Mouse (Mus musculus) ES-Bruce4 (cell line): Measurements from ENCODE around the gene Cntnap2. TPM values are rescaled to one million over a fixed set of nuclear protein-coding genes. Genes with fewer than 3 reads are reported as not detected.

ENCODE experiments used
- H3K27ac ChIP-seq: 2 replicates; pipeline ENCODE4 v1.5.1; 2012; ENCODE audit warnings: low read length, inconsistent platforms; ENCODE audit not compliant: insufficient read depth
- H3K27me3 ChIP-seq: 2 replicates; pipeline ENCODE4 v1.6.1; 2012; ENCODE audit warnings: mild to moderate bottlenecking, low read length, inconsistent platforms; ENCODE audit not compliant: control insufficient read depth, poor library complexity, insufficient read depth, severe bottlenecking
- H3K36me3 ChIP-seq: 2 replicates; pipeline ENCODE4 v1.6.1; 2012; ENCODE audit warnings: inconsistent platforms, mild to moderate bottlenecking, low read length, moderate library complexity; ENCODE audit not compliant: control insufficient read depth, poor library complexity, insufficient read depth, severe bottlenecking
- H3K4me1 ChIP-seq: one replicate; pipeline ENCODE4 v1.8.1; 2011; ENCODE audit warnings: low read length; ENCODE audit not compliant: control insufficient read depth, insufficient read depth
- H3K4me3 ChIP-seq: 2 replicates; pipeline ENCODE4 v1.5.1; 2011; ENCODE audit warnings: low read depth, mild to moderate bottlenecking, low read length
- H3K9ac ChIP-seq: 2 replicates; pipeline ENCODE4 v1.6.1; 2012; ENCODE audit warnings: low read depth, mild to moderate bottlenecking, inconsistent platforms; ENCODE audit not compliant: poor library complexity, severe bottlenecking
- H3K9me3 ChIP-seq: replicated peaks from 2 replicates; pipeline ENCODE4 v1.6.1; 2012; ENCODE audit warnings: mild to moderate bottlenecking, low read length, inconsistent platforms; ENCODE audit not compliant: control insufficient read depth, poor library complexity, insufficient read depth, severe bottlenecking
- CTCF ChIP-seq: IDR thresholded peaks from one replicate; pipeline ENCODE4 v1.8.1; 2011; ENCODE audit warnings: low read depth, low read length
- EP300 ChIP-seq: IDR thresholded peaks from 2 replicates; pipeline ENCODE4 v1.6.1; 2011; ENCODE audit warnings: low read depth, low read length; ENCODE audit not compliant: insufficient read depth
- POLR2A ChIP-seq: IDR thresholded peaks from one replicate; pipeline ENCODE4 v1.8.1; 2011; ENCODE audit warnings: low read length; ENCODE audit not compliant: insufficient read depth
- polyA plus RNA-seq: library from polyadenylated mRNA; stranded (reverse); fragments of >200 nt; gene quantifications from 2 replicates; pipeline ENCODE4 v1.2.4, GENCODE M21; 2011; ENCODE audit warnings: low read depth; ENCODE audit not compliant: missing spikeins, insufficient read depth, insufficient read length

The Cntnap2 gene
- polyA plus RNA-seq, 1 experiment = 4.8 TPM

DNA sequence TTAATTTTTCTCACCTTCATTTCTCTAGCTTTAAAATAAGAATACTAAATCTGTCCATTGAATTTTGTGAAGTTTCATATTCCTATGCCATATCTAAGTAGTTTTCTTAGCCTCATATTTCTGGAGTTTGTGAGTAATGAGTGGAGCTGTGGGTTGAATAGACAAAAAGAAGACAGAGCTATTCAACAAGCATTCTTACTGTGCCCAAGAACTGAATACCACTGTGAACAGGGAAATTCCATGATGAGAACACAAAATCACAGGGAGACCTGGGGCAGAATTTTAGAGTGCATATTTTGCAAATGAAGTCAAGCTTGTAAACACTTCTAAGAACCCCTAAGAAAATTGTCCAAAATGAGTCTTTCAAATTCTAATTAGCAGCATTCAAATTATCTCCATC is 1715.4 kb downstream of the Cntnap2 start:
- no peaks in the 10 kb centered on the region for H3K36me3 ChIP-seq
- H3K9me3 ChIP-seq = no peaks in the 10 kb centered on the region
- no peak overlapping the region for H3K27ac ChIP-seq
- H3K9ac ChIP-seq = no peak overlapping the region
- H3K4me1 ChIP-seq = no peaks in the 10 kb centered on the region
- no peak overlapping the region for H3K4me3 ChIP-seq
- H3K27me3 ChIP-seq = no peaks in the 10 kb centered on the region
- TF ChIP-seq POLR2A = no peak
- TF ChIP-seq CTCF = no peak
- TF ChIP-seq EP300 = no peak

GRCm38 (mm10) chr6:46802264-46803110 is 1743.3 kb downstream of the Cntnap2 start:
- no peaks in the 10 kb centered on the region for H3K27me3 ChIP-seq
- H3K9ac ChIP-seq = no peak overlapping the region
- H3K4me1 ChIP-seq = no peaks in the 10 kb centered on the region
- no peaks in the 10 kb centered on the region for H3K36me3 ChIP-seq
- no peak overlapping the region for H3K4me3 ChIP-seq
- H3K9me3 ChIP-seq = no peaks in the 10 kb centered on the region; the same call in 1 of the 2 replicates
- TF ChIP-seq EP300 = no peak
- no peak for TF ChIP-seq POLR2A
- no peak for TF ChIP-seq CTCF
- no peak overlapping the region for H3K27ac ChIP-seq

DNA sequence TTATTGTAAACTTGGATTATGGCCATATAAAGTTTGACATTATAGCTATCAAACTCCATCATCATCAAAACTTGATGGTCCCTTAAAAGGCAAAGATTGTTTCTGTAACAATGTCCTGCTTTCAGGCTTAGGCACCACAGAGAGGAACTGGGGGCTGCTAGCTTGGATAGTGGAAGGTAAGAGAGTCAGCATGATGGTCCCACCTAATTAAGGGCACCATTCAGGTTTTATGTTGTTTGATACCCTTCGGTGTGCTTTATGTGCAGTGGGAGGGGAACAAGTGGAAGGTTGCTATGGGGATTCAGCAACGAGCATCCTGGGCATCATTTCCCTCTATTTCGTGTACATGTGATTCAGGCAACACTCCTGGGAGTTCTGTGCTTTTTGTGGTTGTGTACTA is 1797.5 kb downstream of the Cntnap2 start:
- TF ChIP-seq EP300 (no peak), POLR2A (no peak)
- Histone ChIP-seq H3K9ac (no peak overlapping the region), H3K27me3 (no peaks in the 10 kb centered on the region), H3K36me3 (no peaks in the 10 kb centered on the region), H3K9me3 (no peaks in the 10 kb centered on the region), H3K4me1 (no peaks in the 10 kb centered on the region), H3K4me3 (no peak overlapping the region), H3K27ac (no peak overlapping the region)

DNA sequence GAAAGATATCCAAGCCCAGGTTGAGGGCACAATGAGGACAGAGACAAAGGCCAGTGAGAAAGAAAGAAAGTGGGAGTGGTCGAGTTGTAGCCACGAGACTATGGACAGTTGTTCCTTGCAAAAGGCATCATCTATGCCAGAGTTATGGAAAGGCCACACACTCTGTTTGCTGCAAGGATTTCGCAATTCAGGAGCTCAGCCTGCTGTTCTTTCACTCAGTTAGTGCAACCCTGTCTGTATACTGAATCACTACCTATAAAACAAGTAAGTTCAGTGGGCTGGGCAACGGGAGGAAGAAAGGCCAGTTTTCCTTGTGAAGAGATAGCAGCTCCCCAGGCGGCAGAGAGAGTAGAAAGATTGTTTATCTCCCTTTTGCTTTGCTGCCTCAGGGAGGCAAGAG is 1801.9 kb downstream of the Cntnap2 start:
- H3K9ac ChIP-seq = no peak overlapping the region
- no peaks in the 10 kb centered on the region for H3K36me3 ChIP-seq
- no peaks in the 10 kb centered on the region for H3K4me1 ChIP-seq
- no peak overlapping the region; the same call in 1 of the 2 replicates for H3K27ac ChIP-seq
- H3K27me3 ChIP-seq = no peaks in the 10 kb centered on the region
- H3K4me3 ChIP-seq = no peak overlapping the region
- no peaks in the 10 kb centered on the region for H3K9me3 ChIP-seq
- no peak for TF ChIP-seq EP300
- TF ChIP-seq POLR2A = no peak
- no peak for TF ChIP-seq CTCF

- H3K9ac ChIP-seq = no peak overlapping the region
- H3K4me1 ChIP-seq = no peaks in the 10 kb centered on the region
- no peak overlapping the region for H3K4me3 ChIP-seq
- no peak overlapping the region for H3K27ac ChIP-seq
- TF ChIP-seq CTCF (no peak), EP300 (no peak), POLR2A (no peak)
- H3K27me3 ChIP-seq = no peaks in the 10 kb centered on the region
- no peaks in the 10 kb centered on the region for H3K36me3 ChIP-seq
- H3K9me3 ChIP-seq = no peaks in the 10 kb centered on the region
Observed at GRCm38 (mm10) chr6:46866317-46866716, 1807.2 kb downstream of the Cntnap2 start.

DNA sequence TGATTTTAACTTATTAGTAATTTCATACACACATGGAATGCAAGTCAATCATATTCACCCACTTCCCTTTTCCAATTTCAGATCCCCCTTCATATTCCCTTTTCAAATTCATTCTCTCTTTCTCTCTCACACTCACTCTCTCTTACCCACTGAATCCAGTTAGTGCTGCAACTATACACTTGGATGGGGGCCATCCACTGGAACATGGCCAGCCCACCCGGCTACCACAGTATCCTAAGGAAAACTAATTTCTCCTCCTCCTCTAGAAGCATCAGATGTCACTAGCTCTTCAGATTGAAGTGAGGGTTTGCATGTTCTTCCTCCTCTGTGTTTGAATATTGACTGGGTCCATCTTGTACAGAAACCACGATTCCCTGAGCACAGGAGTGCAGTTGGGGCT is 1827.1 kb downstream of the Cntnap2 start:
- Histone ChIP-seq H3K27me3 (no peaks in the 10 kb centered on the region; the same call in 1 of the 2 replicates), H3K4me3 (no peak overlapping the region), H3K9me3 (no peaks in the 10 kb centered on the region), H3K36me3 (no peaks in the 10 kb centered on the region), H3K4me1 (no peaks in the 10 kb centered on the region), H3K9ac (no peak overlapping the region), H3K27ac (no peak overlapping the region)
- TF ChIP-seq CTCF (no peak), EP300 (no peak), POLR2A (no peak)
